Mouse (Mus musculus) liver, embryonic 16.5 days (tissue): ENCODE measurements around the gene Pcgf3. TPM values are rescaled to one million over a fixed set of nuclear protein-coding genes. Genes with fewer than 3 reads are reported as not detected.
A peak's percentile ranks its signal among the peaks of the same experiment; 100 is the strongest.

Source experiments
- ATAC-seq: fragments of 200-750 bp; cut with Nextera tagmentation; 2 replicates; pipeline ENCODE4 v1.8.0; 2017; ENCODE audit warnings: low read depth, mild to moderate bottlenecking, moderate number of reproducible peaks, moderate library complexity
- H3K27ac ChIP-seq: fragments of 300-500 bp; sonication (generic); 2 replicates; pipeline ENCODE4 v1.5.1; 2014; ENCODE audit warnings: mild to moderate bottlenecking, low read length
- H3K27me3 ChIP-seq: fragments of 300-500 bp; sonication (generic); 2 replicates; pipeline ENCODE4 v1.6.1; 2014; ENCODE audit warnings: low read depth, low read length, mixed read lengths; ENCODE audit not compliant: control insufficient read depth, insufficient read depth
- H3K36me3 ChIP-seq: fragments of 300-500 bp; sonication (generic); 2 replicates; pipeline ENCODE4 v1.6.1; 2014; ENCODE audit warnings: mild to moderate bottlenecking; ENCODE audit not compliant: control insufficient read depth, insufficient read depth
- H3K4me1 ChIP-seq: fragments of 300-500 bp; sonication (generic); 2 replicates; pipeline ENCODE4 v1.6.1; 2014; ENCODE audit warnings: low read depth, low read length, mixed read lengths; ENCODE audit not compliant: control insufficient read depth
- H3K4me2 ChIP-seq: fragments of 300-500 bp; sonication (generic); 2 replicates; pipeline ENCODE4 v1.6.1; 2014; ENCODE audit warnings: low read depth, low read length, mixed read lengths
- H3K4me3 ChIP-seq: fragments of 300-500 bp; sonication (generic); 2 replicates; pipeline ENCODE4 v1.5.1; 2014; ENCODE audit warnings: low read depth, mild to moderate bottlenecking, low read length
- H3K9ac ChIP-seq: fragments of 300-500 bp; sonication (generic); 2 replicates; pipeline ENCODE4 v1.6.1; 2014; ENCODE audit warnings: low read depth, low read length
- H3K9me3 ChIP-seq: fragments of 300-500 bp; sonication (generic); replicated peaks from 2 replicates; pipeline ENCODE4 v1.6.1; 2016; ENCODE audit warnings: low read length; ENCODE audit not compliant: control insufficient read depth
- WGBS: fragments of 180-500 bp; shearing (Covaris S2); extraction: QIAGEN DNeasy Blood & Tissue Kit; methylation state at CpG from one replicate; pipeline ENCODE4 v1.1.7; 2014; ENCODE audit not compliant: insufficient replicate concordance; 5-methylcytosine and 5-hydroxymethylcytosine counted together
- polyA plus RNA-seq: library from polyadenylated mRNA; unstranded; fragments of >200 nt; fragmentation: Nextera tagmentation; extraction: Ambion mirVana; gene quantifications from 2 replicates; pipeline ENCODE4 v1.2.1, GENCODE M21; 2015

The Pcgf3 gene
- polyA plus RNA-seq, 1 experiment from 2014 or later = 5.9 TPM

GRCm38 (mm10) chr5:108521896-108522295, 60.9 kb downstream of the Pcgf3 start:
- H3K27ac ChIP-seq = no peak overlapping the region
- no peaks in the 10 kb centered on the region for H3K36me3 ChIP-seq
- H3K9ac ChIP-seq = no peak overlapping the region
- no peak for ATAC-seq
- H3K4me3 ChIP-seq = no peak overlapping the region
- H3K4me2 ChIP-seq = no peak overlapping the region
- 59% methylated on average over 3 of the region's 3 CpGs for WGBS
- no peaks in the 10 kb centered on the region for H3K4me1 ChIP-seq
- no peaks in the 10 kb centered on the region for H3K27me3 ChIP-seq
- no peaks in the 10 kb centered on the region for H3K9me3 ChIP-seq

GRCm38 (mm10) chr5:108522597-108522996, 61.6 kb downstream of the Pcgf3 start:
- Histone ChIP-seq H3K27ac (no peak overlapping the region), H3K4me3 (no peak overlapping the region), H3K4me1 (no peaks in the 10 kb centered on the region), H3K36me3 (no peaks in the 10 kb centered on the region), H3K4me2 (no peak overlapping the region), H3K27me3 (no peaks in the 10 kb centered on the region), H3K9me3 (no peaks in the 10 kb centered on the region), H3K9ac (no peak overlapping the region)
- no peak for ATAC-seq
- WGBS = 60% methylated on average over 3 of the region's 3 CpGs

- Histone ChIP-seq H3K4me2 (no peak overlapping the region), H3K4me1 (no peaks in the 10 kb centered on the region), H3K9me3 (no peaks in the 10 kb centered on the region), H3K9ac (no peak overlapping the region), H3K36me3 (no peaks in the 10 kb centered on the region), H3K27me3 (no peaks in the 10 kb centered on the region), H3K27ac (no peak overlapping the region), H3K4me3 (no peak overlapping the region)
- WGBS = 80% methylated on average over 2 of the region's 2 CpGs
- ATAC-seq = no peak
Observed at GRCm38 (mm10) chr5:108534188-108534587, 73.2 kb downstream of the Pcgf3 start.

GRCm38 (mm10) chr5:108543516-108544291, 82.7 kb downstream of the Pcgf3 start:
- no peaks in the 10 kb centered on the region for H3K4me1 ChIP-seq
- no peaks in the 10 kb centered on the region for H3K36me3 ChIP-seq
- no peaks in the 10 kb centered on the region for H3K9me3 ChIP-seq
- peaks cover 3% of the 10 kb centered on the region for H3K27me3 ChIP-seq
- no peak for ATAC-seq
- H3K4me2 ChIP-seq = no peak overlapping the region
- no peak overlapping the region for H3K4me3 ChIP-seq
- WGBS = 43% methylated on average over 7 of the region's 7 CpGs
- no peak overlapping the region for H3K27ac ChIP-seq
- H3K9ac ChIP-seq = no peak overlapping the region

- ATAC-seq = no peak
- Histone ChIP-seq H3K36me3 (no peaks in the 10 kb centered on the region), H3K4me3 (no peak overlapping the region), H3K27me3 (peaks cover 33% of the 10 kb centered on the region), H3K4me2 (no peak overlapping the region), H3K4me1 (no peaks in the 10 kb centered on the region), H3K27ac (no peak overlapping the region), H3K9me3 (no peaks in the 10 kb centered on the region), H3K9ac (no peak overlapping the region)
- WGBS = 72% methylated on average over 5 of the region's 5 CpGs
Observed at GRCm38 (mm10) chr5:108547636-108548035, 86.6 kb downstream of the Pcgf3 start.

- WGBS = 15% methylated on average over 7 of the region's 7 CpGs
- Histone ChIP-seq H3K4me1 (no peaks in the 10 kb centered on the region), H3K9ac (no peak overlapping the region), H3K4me2 (no peak overlapping the region), H3K27ac (no peak overlapping the region), H3K36me3 (no peaks in the 10 kb centered on the region), H3K9me3 (no peaks in the 10 kb centered on the region), H3K27me3 (peaks cover 33% of the 10 kb centered on the region), H3K4me3 (no peak overlapping the region)
- ATAC-seq = no peak
Observed at GRCm38 (mm10) chr5:108549137-108549488, 88.1 kb downstream of the Pcgf3 start.

- no peak for ATAC-seq
- 3% methylated on average over 56 of the region's 56 CpGs for WGBS
Observed at GRCm38 (mm10) chr5:108549489-108550206, 88.6 kb downstream of the Pcgf3 start, which contains the start of gene Cplx1. Gene Cplx1, minus strand, starts transcription at chr5:108550024.

GRCm38 (mm10) chr5:108550207-108550594, 89.2 kb downstream of the Pcgf3 start:
- Histone ChIP-seq H3K36me3 (no peaks in the 10 kb centered on the region), H3K27me3 (peaks cover 33% of the 10 kb centered on the region), H3K4me1 (no peaks in the 10 kb centered on the region), H3K9me3 (no peaks in the 10 kb centered on the region), H3K4me2 (no peak overlapping the region), H3K9ac (no peak overlapping the region), H3K4me3 (no peak overlapping the region), H3K27ac (no peak overlapping the region)
- 5% methylated on average over 16 of the region's 16 CpGs for WGBS
- no peak for ATAC-seq

More at GRCm38 (mm10) chr5:108549489-108550206, 88.6 kb downstream of the Pcgf3 start, which contains the start of gene Cplx1:
- Histone ChIP-seq H3K9ac (no peak within 1 kb of the TSS), H3K4me3 (0 out of 2 replicates have a peak within 1 kb of the TSS, but pooled peaks have one; percentile 2), H3K27me3 (peaks cover 33% of the 10 kb centered on the region), H3K36me3 (no peaks in the 10 kb centered on the region), H3K9me3 (no peaks in the 10 kb centered on the region), H3K27ac (no peak within 1 kb of the TSS), H3K4me2 (no peak within 1 kb of the TSS), H3K4me1 (no peaks in the 10 kb centered on the region)

GRCm38 (mm10) chr5:108554041-108554440, 93.0 kb downstream of the Pcgf3 start:
- 48% methylated on average over 1 of the region's 1 CpGs for WGBS

More at GRCm38 (mm10) chr5:108554041-108554440, 93.0 kb downstream of the Pcgf3 start:
- no peak overlapping the region for H3K27ac ChIP-seq
- peaks cover 26% of the 10 kb centered on the region for H3K27me3 ChIP-seq
- no peak overlapping the region for H3K4me3 ChIP-seq
- no peaks in the 10 kb centered on the region for H3K36me3 ChIP-seq
- H3K9ac ChIP-seq = no peak overlapping the region
- H3K4me1 ChIP-seq = no peaks in the 10 kb centered on the region
- H3K4me2 ChIP-seq = no peak overlapping the region
- H3K9me3 ChIP-seq = no peaks in the 10 kb centered on the region
- no peak for ATAC-seq
